Mouse (Mus musculus): ENCODE measurements at regions not wholly inside any gene's neighbourhood (a gene's known extent, or its start where the extent isn't known, plus 50 kb on each side); places are given as distances from the start of the nearest gene placed in this dataset.

GRCm38 (mm10) chr15:51104796-51105195, 2779.9 kb upstream of the Gm7489 start:
- TF ChIP-seq SIN3A (IDR thresholded peaks at IDR 0.05; ENCODE audit: low read length) (no peak), POLR2AphosphoS2 (IDR thresholded peaks at IDR 0.05; ENCODE audit: low read length) (no peak), USF2 (IDR thresholded peaks at IDR 0.05; ENCODE audit: borderline replicate concordance in 1 of 2, insufficient read depth in 1 of 2, low read depth in 1 of 2, low read length in 2 of 2) (no peak), EP300 (IDR thresholded peaks at IDR 0.05; ENCODE audit: low read depth in 1 of 2, low read length in 2 of 2) (no peak), KAT2A (conservative IDR thresholded peaks at IDR 0.05; ENCODE audit: low read depth, low read length) (no peak), ZMIZ1 (IDR thresholded peaks at IDR 0.05; ENCODE audit: low read depth, low read length) (no peak), USF1 (IDR thresholded peaks at IDR 0.05; ENCODE audit: low read depth, low read length) (no peak), ZC3H11A (IDR thresholded peaks at IDR 0.05; ENCODE audit: low read depth, low read length) (no peak), MYC (IDR thresholded peaks at IDR 0.05; ENCODE audit: low read depth, low read length) (no peak), BHLHE40 (IDR thresholded peaks at IDR 0.05; ENCODE audit: borderline replicate concordance, low read depth, low read length) (no peak), MEF2A (IDR thresholded peaks at IDR 0.05; ENCODE audit: extremely low read depth, insufficient replicate concordance, low read depth, low read length, poor library complexity, severe bottlenecking) (no peak), RAD21 (IDR thresholded peaks at IDR 0.05; ENCODE audit: low read depth, low read length) (no peak), CHD2 (IDR thresholded peaks at IDR 0.05; ENCODE audit: low read length) (no peak)
- no peak for DNase-seq (ENCODE audit: low read depth, low spot score)

DNA sequence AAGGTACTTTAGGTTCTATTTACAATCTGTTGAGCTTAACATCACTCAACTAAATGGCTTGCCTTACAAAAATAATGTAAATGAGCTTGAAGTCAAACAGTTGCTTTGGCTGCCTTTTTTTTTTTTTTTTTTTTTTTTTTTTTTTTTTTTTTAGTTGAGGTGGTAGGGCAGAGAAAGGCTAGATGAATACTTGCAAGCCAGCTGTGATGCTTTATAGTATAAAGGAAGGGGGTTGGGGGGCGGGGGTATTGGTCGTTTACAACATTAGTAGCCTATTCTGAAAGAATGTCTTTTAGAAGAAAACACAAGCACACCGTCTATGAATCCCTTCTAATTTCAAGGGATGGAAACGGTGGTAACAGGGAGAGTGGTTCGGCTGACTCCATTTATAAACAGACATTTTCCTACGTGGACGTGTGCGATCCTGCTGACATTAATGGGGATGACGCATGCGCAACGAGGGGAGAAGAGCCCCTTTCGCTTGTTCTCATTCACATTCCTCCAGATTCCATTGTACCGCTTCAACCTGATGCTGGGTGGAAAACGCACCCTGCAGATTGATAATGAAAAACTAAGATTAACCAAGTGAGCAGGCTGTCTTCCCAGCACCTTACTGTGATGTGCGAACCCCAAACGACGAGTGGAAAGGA, 2779.2 kb upstream of the Gm7489 start:
- Histone ChIP-seq H3K4me1 (ENCODE audit: control insufficient read depth in 1 of 2, insufficient read depth in 2 of 2, low read length in 2 of 2) (no peaks in the 10 kb centered on the region), H3K27me3 (ENCODE audit: control insufficient read depth in 1 of 2, insufficient read depth in 2 of 2, low read length in 2 of 2) (no peaks in the 10 kb centered on the region), H3K79me2 (ENCODE audit: control insufficient read depth, insufficient read depth, low read length, poor library complexity) (no peaks in the 10 kb centered on the region), H3K36me3 (ENCODE audit: control insufficient read depth in 1 of 2, insufficient read depth in 2 of 2, low read length in 2 of 2) (no peaks in the 10 kb centered on the region), H3K27ac (ENCODE audit: control insufficient read depth, low read depth, low read length) (no peak overlapping the region), H3K9ac (ENCODE audit: control insufficient read depth, low read depth, low read length, poor library complexity, severe bottlenecking) (no peak overlapping the region), H3K9me3 (replicated peaks; ENCODE audit: insufficient read depth, low read length) (no peaks in the 10 kb centered on the region), H3K4me3 (ENCODE audit: control insufficient read depth in 1 of 2, insufficient read depth in 1 of 2, low read depth in 2 of 2, low read length in 2 of 2) (no peak overlapping the region)
- DNase-seq (ENCODE audit: low read depth, low spot score), result no peak
- no peak for TF ChIP-seq POLR2AphosphoS5 (IDR thresholded peaks at IDR 0.05; ENCODE audit: borderline replicate concordance, low read depth, low read length)
- no peak for TF ChIP-seq CHD1 (IDR thresholded peaks at IDR 0.05; ENCODE audit: low read depth, low read length)
- TF ChIP-seq TAL1 (IDR thresholded peaks at IDR 0.05; ENCODE audit: low read length), result no peak
- no peak for TF ChIP-seq ZKSCAN1 (IDR thresholded peaks at IDR 0.05; ENCODE audit: low read depth, low read length)
- TF ChIP-seq HCFC1 (IDR thresholded peaks at IDR 0.05; ENCODE audit: low read depth, low read length), result no peak
- TF ChIP-seq MAZ (IDR thresholded peaks at IDR 0.05; ENCODE audit: low read depth, low read length), result no peak
- no peak for TF ChIP-seq KAT2A (conservative IDR thresholded peaks at IDR 0.05; ENCODE audit: low read depth, low read length)
- TF ChIP-seq NRF1 (IDR thresholded peaks at IDR 0.05; ENCODE audit: insufficient read depth, low read depth, low read length, poor library complexity, severe bottlenecking), result no peak
- no peak for TF ChIP-seq CTCF (IDR thresholded peaks at IDR 0.05 in 2 of 3, conservative IDR thresholded peaks at IDR 0.05 in 1 of 3; ENCODE audit: control insufficient read depth in 1 of 3, insufficient read depth in 1 of 3, low read depth in 2 of 3, low read length in 3 of 3, poor library complexity in 1 of 3, severe bottlenecking in 1 of 3)
- TF ChIP-seq BHLHE40 (IDR thresholded peaks at IDR 0.05; ENCODE audit: borderline replicate concordance, low read depth, low read length), result no peak
- no peak for TF ChIP-seq ZC3H11A (IDR thresholded peaks at IDR 0.05; ENCODE audit: low read depth, low read length)
- no peak for TF ChIP-seq POLR2AphosphoS2 (IDR thresholded peaks at IDR 0.05; ENCODE audit: low read length)
- no peak for TF ChIP-seq MAX (IDR thresholded peaks at IDR 0.05; ENCODE audit: low read length)
- no peak for TF ChIP-seq MYC (IDR thresholded peaks at IDR 0.05; ENCODE audit: low read depth, low read length)
- no peak for TF ChIP-seq MYB (IDR thresholded peaks at IDR 0.05; ENCODE audit: low read depth, low read length)
- no peak for TF ChIP-seq USF1 (IDR thresholded peaks at IDR 0.05; ENCODE audit: low read depth, low read length)
- no peak for TF ChIP-seq GATA1 (IDR thresholded peaks at IDR 0.05; ENCODE audit: low read depth, low read length)
- no peak for TF ChIP-seq UBTF (IDR thresholded peaks at IDR 0.05; ENCODE audit: borderline replicate concordance, insufficient read depth, low read depth, low read length)
- no peak for TF ChIP-seq EP300 (IDR thresholded peaks at IDR 0.05; ENCODE audit: low read depth in 1 of 2, low read length in 2 of 2)
- no peak for TF ChIP-seq TBP (IDR thresholded peaks at IDR 0.05; ENCODE audit: low read depth, low read length)

More at GRCm38 (mm10) chr15:51104796-51105195, 2779.9 kb upstream of the Gm7489 start:
- Histone ChIP-seq H3K27me3 (ENCODE audit: control insufficient read depth in 1 of 2, insufficient read depth in 2 of 2, low read length in 2 of 2) (no peaks in the 10 kb centered on the region), H3K4me3 (ENCODE audit: control insufficient read depth in 1 of 2, insufficient read depth in 1 of 2, low read depth in 2 of 2, low read length in 2 of 2) (no peak overlapping the region), H3K79me2 (ENCODE audit: control insufficient read depth, insufficient read depth, low read length, poor library complexity) (no peaks in the 10 kb centered on the region), H3K36me3 (ENCODE audit: control insufficient read depth in 1 of 2, insufficient read depth in 2 of 2, low read length in 2 of 2) (no peaks in the 10 kb centered on the region), H3K27ac (ENCODE audit: control insufficient read depth, low read depth, low read length) (no peak overlapping the region), H3K9me3 (replicated peaks; ENCODE audit: insufficient read depth, low read length) (no peaks in the 10 kb centered on the region), H3K9ac (ENCODE audit: control insufficient read depth, low read depth, low read length, poor library complexity, severe bottlenecking) (no peak overlapping the region), H3K4me1 (ENCODE audit: control insufficient read depth in 1 of 2, insufficient read depth in 2 of 2, low read length in 2 of 2) (no peaks in the 10 kb centered on the region)
